Mouse (Mus musculus) forebrain, embryonic 15.5 days (tissue): ENCODE measurements at regions not wholly inside any gene's neighbourhood (a gene's known extent, or its start where the extent isn't known, plus 50 kb on each side); places are given as distances from the start of the nearest gene placed in this dataset.

Source experiments
- ATAC-seq: fragments of 200-750 bp; cut with Nextera tagmentation; replicated peaks from 2 replicates; pipeline ENCODE4 v1.8.0; 2017; ENCODE audit warnings: mild to moderate bottlenecking, moderate TSS enrichment, moderate library complexity
- H3K27ac ChIP-seq: fragments of 300-500 bp; sonication (generic); replicated peaks from 2 replicates; pipeline ENCODE4 v1.5.1; 2015; ENCODE audit warnings: mild to moderate bottlenecking, inconsistent platforms
- H3K27me3 ChIP-seq: fragments of 300-500 bp; sonication (generic); 2 replicates; pipeline ENCODE4 v1.6.1; 2015; ENCODE audit warnings: inconsistent platforms
- H3K36me3 ChIP-seq: fragments of 300-500 bp; sonication (generic); 2 replicates; pipeline ENCODE4 v1.6.1; 2015; ENCODE audit warnings: mild to moderate bottlenecking, inconsistent platforms
- H3K4me1 ChIP-seq: fragments of 300-500 bp; sonication (generic); 2 replicates; pipeline ENCODE4 v1.6.1; 2015; ENCODE audit warnings: inconsistent platforms
- H3K4me2 ChIP-seq: fragments of 300-500 bp; sonication (generic); replicated peaks from 2 replicates; pipeline ENCODE4 v1.6.1; 2015; ENCODE audit warnings: mild to moderate bottlenecking, inconsistent platforms
- H3K4me3 ChIP-seq: fragments of 300-500 bp; sonication (generic); 2 replicates; pipeline ENCODE4 v1.5.1; 2015; ENCODE audit warnings: mild to moderate bottlenecking, inconsistent platforms
- H3K9ac ChIP-seq: fragments of 300-500 bp; sonication (generic); replicated peaks from 2 replicates; pipeline ENCODE4 v1.6.1; 2015; ENCODE audit warnings: mild to moderate bottlenecking, inconsistent platforms
- H3K9me3 ChIP-seq: fragments of 300-500 bp; sonication (generic); 2 replicates; pipeline ENCODE4 v1.6.1; 2016; ENCODE audit warnings: inconsistent platforms
- WGBS: fragments of 180-500 bp; shearing (Covaris S2); methylation state at CpG from one replicate; pipeline ENCODE4 v1.1.7; 2015; ENCODE audit warnings: mixed read lengths; 5-methylcytosine and 5-hydroxymethylcytosine counted together

DNA sequence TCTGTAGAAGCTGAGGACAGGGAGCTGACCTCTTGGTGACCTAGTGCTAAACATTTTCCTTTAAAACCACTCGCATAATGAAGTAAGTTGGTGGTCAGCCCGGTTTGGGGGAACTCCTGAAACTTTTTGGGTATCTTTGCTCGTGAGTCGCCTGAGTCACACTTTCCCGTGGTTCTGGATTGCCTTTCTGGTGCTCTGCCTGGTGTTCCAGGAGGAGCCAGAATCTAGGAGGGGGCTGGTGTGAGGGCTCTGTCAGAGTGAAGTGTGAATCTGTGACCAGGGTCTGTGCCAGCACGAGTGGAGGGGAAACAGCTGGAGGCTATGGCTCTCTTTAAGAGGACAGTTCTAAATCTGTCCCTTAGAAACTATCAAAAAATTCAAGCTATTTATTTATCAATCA, 141.8 kb upstream of the Rap1b start:
- H3K27me3 ChIP-seq = no peaks in the 10 kb centered on the region
- 79% methylated on average over 6 of the region's 6 CpGs for WGBS
- H3K4me1 ChIP-seq = peaks cover 8% of the 10 kb centered on the region
- ATAC-seq = no peak
- no peak overlapping the region for H3K4me3 ChIP-seq
- H3K27ac ChIP-seq = no peak overlapping the region
- no peaks in the 10 kb centered on the region for H3K36me3 ChIP-seq
- no peak overlapping the region for H3K4me2 ChIP-seq
- H3K9ac ChIP-seq = no peak overlapping the region
- H3K9me3 ChIP-seq = no peaks in the 10 kb centered on the region

DNA sequence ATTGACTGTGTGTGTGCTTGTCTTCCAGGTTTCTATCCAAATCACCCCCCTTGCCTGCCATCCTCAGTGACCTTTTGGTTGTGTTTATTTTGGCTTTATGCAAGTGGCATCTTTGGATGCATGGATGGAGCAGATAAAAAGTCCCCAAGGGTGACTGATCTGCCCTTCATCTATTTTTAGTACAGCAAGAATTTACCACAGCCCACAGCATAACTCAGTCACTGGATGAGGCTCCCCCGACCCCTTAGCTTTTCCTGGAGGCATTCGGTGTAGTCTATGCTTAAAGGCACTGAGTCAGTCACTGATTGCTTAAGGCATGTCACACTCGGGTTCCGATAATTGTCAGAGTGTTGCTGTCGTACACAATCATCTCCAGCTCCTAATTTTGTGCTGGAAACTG, 142.2 kb upstream of the Rap1b start:
- Histone ChIP-seq H3K27me3 (no peaks in the 10 kb centered on the region), H3K4me1 (peaks cover 3% of the 10 kb centered on the region), H3K4me2 (no peak overlapping the region), H3K27ac (no peak overlapping the region), H3K9me3 (no peaks in the 10 kb centered on the region), H3K4me3 (no peak overlapping the region), H3K9ac (no peak overlapping the region), H3K36me3 (no peaks in the 10 kb centered on the region)
- 85% methylated on average over 5 of the region's 5 CpGs for WGBS
- no peak for ATAC-seq

DNA sequence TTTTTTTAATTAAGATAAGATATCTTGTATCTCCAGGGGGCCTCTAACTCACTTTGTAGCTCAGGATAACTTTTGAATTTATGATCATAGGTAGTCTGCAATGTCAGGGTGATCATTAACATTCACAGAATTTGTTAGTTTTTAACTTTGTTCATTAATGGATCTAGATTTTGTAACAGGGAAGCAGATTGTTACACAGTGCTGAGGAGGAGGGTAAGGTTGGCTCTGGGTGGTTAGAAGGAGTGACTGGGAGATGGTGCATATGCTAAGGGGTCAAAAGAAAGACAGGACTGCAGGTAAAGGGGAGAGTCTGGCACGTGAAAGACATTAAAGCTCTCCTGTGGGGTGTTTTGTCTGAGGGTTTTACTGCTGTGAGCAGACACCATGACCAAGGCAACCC, 145.3 kb upstream of the Rap1b start:
- H3K4me3 ChIP-seq = no peak overlapping the region
- no peak overlapping the region for H3K27ac ChIP-seq
- no peak for ATAC-seq
- H3K4me2 ChIP-seq = no peak overlapping the region
- H3K36me3 ChIP-seq = no peaks in the 10 kb centered on the region
- no peaks in the 10 kb centered on the region for H3K27me3 ChIP-seq
- peaks cover 12% of the 10 kb centered on the region for H3K4me1 ChIP-seq
- H3K9me3 ChIP-seq = no peaks in the 10 kb centered on the region
- 76% methylated on average over 1 of the region's 1 CpGs for WGBS
- H3K9ac ChIP-seq = no peak overlapping the region

GRCm38 (mm10) chr10:117992317-117992716, 146.5 kb upstream of the Rap1b start:
- Histone ChIP-seq H3K9me3 (no peaks in the 10 kb centered on the region), H3K4me3 (no peak overlapping the region), H3K27me3 (no peaks in the 10 kb centered on the region), H3K36me3 (no peaks in the 10 kb centered on the region), H3K9ac (no peak overlapping the region), H3K27ac (no peak overlapping the region), H3K4me1 (peaks cover 12% of the 10 kb centered on the region), H3K4me2 (no peak overlapping the region)
- WGBS = 80% methylated on average over 9 of the region's 9 CpGs
- ATAC-seq = no peak

GRCm38 (mm10) chr10:117993809-117994208, 147.8 kb upstream of the Mdm1 start:
- H3K36me3 ChIP-seq = no peaks in the 10 kb centered on the region
- 91% methylated on average over 3 of the region's 3 CpGs for WGBS
- no peaks in the 10 kb centered on the region for H3K27me3 ChIP-seq
- no peak for ATAC-seq
- no peak overlapping the region for H3K9ac ChIP-seq
- peaks cover 12% of the 10 kb centered on the region for H3K4me1 ChIP-seq
- no peaks in the 10 kb centered on the region for H3K9me3 ChIP-seq
- H3K27ac ChIP-seq = no peak overlapping the region
- no peak overlapping the region for H3K4me2 ChIP-seq
- no peak overlapping the region for H3K4me3 ChIP-seq

- Histone ChIP-seq H3K36me3 (no peaks in the 10 kb centered on the region), H3K4me3 (no peak overlapping the region), H3K4me2 (no peak overlapping the region), H3K4me1 (peaks cover 12% of the 10 kb centered on the region), H3K27me3 (no peaks in the 10 kb centered on the region), H3K9me3 (no peaks in the 10 kb centered on the region), H3K9ac (no peak overlapping the region), H3K27ac (no peak overlapping the region)
- ATAC-seq = no peak
- 9% methylated on average over 9 of the region's 9 CpGs for WGBS
These were observed 146.8 kb upstream of the Mdm1 start for GRCm38 (mm10) chr10:117994768-117995167.

- Histone ChIP-seq H3K9ac (no peak overlapping the region), H3K36me3 (no peaks in the 10 kb centered on the region), H3K4me1 (peaks cover 12% of the 10 kb centered on the region), H3K4me3 (no peak overlapping the region), H3K27me3 (no peaks in the 10 kb centered on the region), H3K4me2 (no peak overlapping the region), H3K9me3 (no peaks in the 10 kb centered on the region), H3K27ac (no peak overlapping the region)
- 75% methylated on average over 5 of the region's 5 CpGs for WGBS
- no peak for ATAC-seq
These were observed 143.8 kb upstream of the Mdm1 start for GRCm38 (mm10) chr10:117997796-117998195.

GRCm38 (mm10) chr10:118000591-118000990, 141.0 kb upstream of the Mdm1 start:
- H3K4me1 ChIP-seq = peaks cover 7% of the 10 kb centered on the region; the same call in 1 of the 2 replicates
- no peak overlapping the region for H3K27ac ChIP-seq
- H3K27me3 ChIP-seq = no peaks in the 10 kb centered on the region
- H3K36me3 ChIP-seq = no peaks in the 10 kb centered on the region
- WGBS = 94% methylated on average over 3 of the region's 3 CpGs
- H3K4me2 ChIP-seq = no peak overlapping the region
- no peak overlapping the region for H3K4me3 ChIP-seq
- ATAC-seq = no peak
- no peaks in the 10 kb centered on the region for H3K9me3 ChIP-seq
- H3K9ac ChIP-seq = no peak overlapping the region

GRCm38 (mm10) chr10:118001501-118001900, 140.1 kb upstream of the Mdm1 start:
- Histone ChIP-seq H3K4me2 (no peak overlapping the region), H3K9ac (no peak overlapping the region), H3K4me1 (peaks cover 6% of the 10 kb centered on the region; the same call in 1 of the 2 replicates), H3K36me3 (no peaks in the 10 kb centered on the region), H3K4me3 (no peak overlapping the region), H3K9me3 (no peaks in the 10 kb centered on the region), H3K27me3 (no peaks in the 10 kb centered on the region), H3K27ac (no peak overlapping the region)
- ATAC-seq = no peak
- 55% methylated on average over 4 of the region's 4 CpGs for WGBS

DNA sequence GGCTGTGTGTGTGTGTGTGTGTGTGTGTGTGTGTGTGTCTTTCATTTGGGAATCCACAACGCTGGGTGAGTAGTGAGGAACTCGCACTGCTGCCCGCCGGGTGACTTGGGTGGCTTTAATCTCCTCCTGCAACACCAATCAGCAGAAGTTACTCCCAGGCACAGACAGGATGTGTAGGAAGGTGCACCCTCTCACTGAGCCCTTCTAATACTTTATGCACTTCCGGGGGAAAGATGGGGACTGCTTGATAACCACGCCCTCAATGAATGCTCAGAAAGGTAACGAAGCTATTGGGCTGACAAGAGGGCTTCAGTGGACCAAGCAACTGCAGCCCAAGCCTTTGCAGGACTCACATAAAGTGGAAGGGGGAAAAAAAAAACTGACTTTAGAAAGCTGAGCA, 139.6 kb upstream of the Mdm1 start:
- H3K36me3 ChIP-seq = no peaks in the 10 kb centered on the region
- peaks cover 6% of the 10 kb centered on the region; the same call in 1 of the 2 replicates for H3K4me1 ChIP-seq
- no peak overlapping the region for H3K9ac ChIP-seq
- no peak overlapping the region for H3K4me3 ChIP-seq
- 81% methylated on average over 7 of the region's 7 CpGs for WGBS
- no peak for ATAC-seq
- H3K27ac ChIP-seq = no peak overlapping the region
- H3K9me3 ChIP-seq = no peaks in the 10 kb centered on the region
- no peak overlapping the region for H3K4me2 ChIP-seq
- H3K27me3 ChIP-seq = no peaks in the 10 kb centered on the region

- H3K9ac ChIP-seq = no peak overlapping the region
- WGBS = 82% methylated on average over 4 of the region's 4 CpGs
- H3K36me3 ChIP-seq = no peaks in the 10 kb centered on the region
- ATAC-seq = no peak
- H3K27ac ChIP-seq = no peak overlapping the region
- H3K4me3 ChIP-seq = no peak overlapping the region
- no peaks in the 10 kb centered on the region for H3K27me3 ChIP-seq
- peaks cover 6% of the 10 kb centered on the region; the same call in 1 of the 2 replicates for H3K4me1 ChIP-seq
- no peak overlapping the region for H3K4me2 ChIP-seq
- no peaks in the 10 kb centered on the region for H3K9me3 ChIP-seq
These were observed 139.1 kb upstream of the Mdm1 start for GRCm38 (mm10) chr10:118002559-118002958.

- H3K36me3 ChIP-seq = no peaks in the 10 kb centered on the region
- no peak overlapping the region for H3K9ac ChIP-seq
- H3K9me3 ChIP-seq = no peaks in the 10 kb centered on the region
- peaks cover 10% of the 10 kb centered on the region for H3K4me1 ChIP-seq
- ATAC-seq = no peak
- no peak overlapping the region for H3K4me2 ChIP-seq
- no peak overlapping the region for H3K4me3 ChIP-seq
- no peaks in the 10 kb centered on the region for H3K27me3 ChIP-seq
- 71% methylated on average over 10 of the region's 10 CpGs for WGBS
- H3K27ac ChIP-seq = no peak overlapping the region
These were observed 138.4 kb upstream of the Mdm1 start for GRCm38 (mm10) chr10:118003179-118003578.

GRCm38 (mm10) chr10:118003739-118004361, 137.8 kb upstream of the Mdm1 start:
- no peak overlapping the region for H3K4me2 ChIP-seq
- H3K9me3 ChIP-seq = no peaks in the 10 kb centered on the region
- 29% methylated on average over 16 of the region's 16 CpGs for WGBS
- H3K4me1 ChIP-seq = peaks cover 10% of the 10 kb centered on the region
- no peak overlapping the region for H3K27ac ChIP-seq
- H3K36me3 ChIP-seq = no peaks in the 10 kb centered on the region
- 0 out of 2 replicates have a peak, but pooled peaks have one; percentile 38 for ATAC-seq
- no peaks in the 10 kb centered on the region for H3K27me3 ChIP-seq
- H3K4me3 ChIP-seq = no peak overlapping the region
- no peak overlapping the region for H3K9ac ChIP-seq
